9 mouse cellular contexts compared by ENCODE assay signal in genomic region chr5:115358872-115359271, GRCm38 (mm10). TPM values are rescaled to one million over a fixed set of nuclear protein-coding genes. Genes with fewer than 3 reads are reported as not detected.
DNase-seq lines count a peak whose midpoint lies in the region; ATAC-seq and TF ChIP-seq lines count a peak whose summit lies in the region.
"Had no signal": no experiment of that assay in that cellular context is flagged by ENCODE, and none has a peak within 500 bp of the region (broad histone marks: within the 10 kb centered on the region; RNA-seq: fewer than 3 reads in every experiment).

No protein-coding gene starts in this region.

- H3K4me2 ChIP-seq in forebrain, embryonic 14.5 days (ENCODE audit: low read length) = no peak overlapping the region
- no peak overlapping the region for H3K4me2 ChIP-seq in lung, embryonic 14.5 days
- H3K4me2 ChIP-seq: liver, embryonic 15.5 days had no signal

- in situ Hi-C loops in ES-E14 (cut with MboI; ENCODE audit: low sequenced_read_pairs in 2 of 2, unreplicated experiment in 2 of 2) = loop anchor here in 1 of 2 experiments (10.0 kb wide), 1 partner anchor 86 kb away; no protein-coding TSS in a partner anchor

- H3K9me3 ChIP-seq in ES-E14 (ENCODE audit: control insufficient read depth, insufficient read depth, low read depth, low read length) = no peaks in the 10 kb centered on the region
- no peaks in the 10 kb centered on the region for H3K9me3 ChIP-seq in forebrain, embryonic 14.5 days (replicated peaks; ENCODE audit: control insufficient read depth, low read length)
- H3K9me3 ChIP-seq in lung, embryonic 14.5 days (ENCODE audit: low read depth, low read length) = no peaks in the 10 kb centered on the region
- H3K9me3 ChIP-seq: liver, embryonic 15.5 days had no signal

- peak; percentile 86 for DNase-seq in ES-E14 (ENCODE audit: low read depth, low spot score)
- DNase-seq in cerebellum, adult 11-12 months = peak; percentile 66
- DNase-seq in forebrain, embryonic 14.5 days (ENCODE audit: low spot score) = peak; percentile 80
- peak; percentile 85 to 92 for DNase-seq in heart, postnatal 10 days
- peak; percentile 64 to 83 for DNase-seq in layer of hippocampus, adult 18-20 months (ENCODE audit: low spot score in 2 of 2)
- DNase-seq in lung, embryonic 14.5 days = peak; percentile 92
- DNase-seq in retina, adult 2 months (ENCODE audit: low read depth, low spot score) = peak; percentile 52
- peak; percentile 83 for DNase-seq in thymus, postnatal 25 days

- no peaks in the 10 kb centered on the region for H3K36me3 ChIP-seq in ES-E14 (ENCODE audit: control insufficient read depth, insufficient read depth, low read length, poor library complexity, severe bottlenecking)
- no peaks in the 10 kb centered on the region for H3K36me3 ChIP-seq in forebrain, embryonic 14.5 days (ENCODE audit: control insufficient read depth, insufficient read depth, low read length)
- H3K36me3 ChIP-seq in lung, embryonic 14.5 days (ENCODE audit: insufficient read depth) = no peaks in the 10 kb centered on the region
- H3K36me3 ChIP-seq: liver, embryonic 15.5 days had no signal

- no peak overlapping the region for H3K9ac ChIP-seq in ES-E14 (ENCODE audit: insufficient read depth, low read depth, low read length, poor library complexity, severe bottlenecking)
- no peak overlapping the region for H3K9ac ChIP-seq in forebrain, embryonic 14.5 days (ENCODE audit: low read length)
- H3K9ac ChIP-seq in lung, embryonic 14.5 days = no peak overlapping the region
- H3K9ac ChIP-seq: liver, embryonic 15.5 days had no signal

- WGBS in forebrain, embryonic 14.5 days = 6% methylated on average over 12 of the region's 12 CpGs
- 2% methylated on average over 12 of the region's 12 CpGs for WGBS in lung, embryonic 14.5 days

- no peak overlapping the region; the same call in 1 of the 2 replicates for H3K27ac ChIP-seq in ES-E14 (ENCODE audit: insufficient read depth, low read depth, low read length, poor library complexity, severe bottlenecking)
- H3K27ac ChIP-seq in forebrain, embryonic 14.5 days (ENCODE audit: low read depth, low read length) = no peak overlapping the region
- no peak overlapping the region for H3K27ac ChIP-seq in lung, embryonic 14.5 days (ENCODE audit: low read depth)
- H3K27ac ChIP-seq: liver, embryonic 15.5 days had no signal

- ATAC-seq in forebrain, embryonic 14.5 days = peak; percentile 77
- ATAC-seq in lung, embryonic 14.5 days (ENCODE audit: insufficient read depth) = no peak

- H3K4me1 ChIP-seq in ES-E14 (ENCODE audit: control insufficient read depth in 2 of 2, insufficient read depth in 2 of 2, low read length in 2 of 2, poor library complexity in 1 of 2) = peaks cover 3 to 22% of the 10 kb centered on the region in 2 experiments
- no peaks in the 10 kb centered on the region for H3K4me1 ChIP-seq in forebrain, embryonic 14.5 days (ENCODE audit: control insufficient read depth, insufficient read depth, low read length)
- H3K4me1 ChIP-seq in lung, embryonic 14.5 days (ENCODE audit: insufficient read depth) = no peaks in the 10 kb centered on the region
- H3K4me1 ChIP-seq: liver, embryonic 15.5 days had no signal

- TF ChIP-seq CTCF in lung, embryonic 14.5 days (IDR thresholded peaks at IDR 0.05; ENCODE audit: low read depth) = peak; percentile 97

- intact Hi-C loops in heart, postnatal 10 days (cut with DNase I) = loop anchor here (1.0 kb wide), 1 partner anchor 82 kb away; no protein-coding TSS in a partner anchor

- H3K4me3 ChIP-seq in ES-E14 (ENCODE audit: insufficient read depth in 1 of 2, low read depth in 1 of 2, low read length in 2 of 2, poor library complexity in 1 of 2, severe bottlenecking in 1 of 2) = 0 out of 4 replicates have a peak overlapping the region, but pooled peaks of 1 of the 2 experiments have one; percentile 1
- H3K4me3 ChIP-seq in forebrain, embryonic 14.5 days (ENCODE audit: low read depth, low read length) = no peak overlapping the region
- H3K4me3 ChIP-seq in lung, embryonic 14.5 days (ENCODE audit: low read depth, low read length) = no peak overlapping the region
- H3K4me3 ChIP-seq: liver, embryonic 15.5 days had no signal

- no peaks in the 10 kb centered on the region for H3K27me3 ChIP-seq in forebrain, embryonic 14.5 days (replicated peaks; ENCODE audit: control insufficient read depth, insufficient read depth, low read length)
- 0 out of 2 replicates have a peak, but pooled peaks cover 4% of the 10 kb centered on the region for H3K27me3 ChIP-seq in lung, embryonic 14.5 days (ENCODE audit: insufficient read depth, low read length)

TF ChIP-seq in ES-E14, 5 proteins besides CTCF, POLR2A, EP300 and RAD21:
- TF ChIP-seq HCFC1 (IDR thresholded peaks at IDR 0.05; ENCODE audit: borderline replicate concordance, insufficient read depth, low read length) (0 out of 2 replicates have a peak, but pooled peaks have one; percentile 22), CHD2 (IDR thresholded peaks at IDR 0.05; ENCODE audit: low read depth, low read length) (0 out of 2 replicates have a peak, but pooled peaks have one; percentile 13), ZC3H11A (IDR thresholded peaks at IDR 0.05; ENCODE audit: borderline replicate concordance, low read depth, low read length) (peak; percentile 41; the same call in 1 of the 2 replicates), MAFK (IDR thresholded peaks at IDR 0.05; ENCODE audit: insufficient read depth, low read depth, low read length) (no peak), ZNF384 (IDR thresholded peaks at IDR 0.05; ENCODE audit: low read depth, low read length) (no peak)
TF ChIP-seq in ES-E14: peak in this region for 3.

RNA-seq across cellular contexts. Expression of gene Cox6a1, which starts 10.1 kb away (rescaled TPM):
- total RNA-seq in ES-E14 (2012; rRNA removed) = 936 and 1,706 TPM in 2 replicates
- 1,083 and 1,200 TPM in 2 replicates for polyA plus RNA-seq in forebrain, embryonic 14.5 days (2014; fragmentation: Nextera tagmentation; extraction: Ambion mirVana)
- total RNA-seq in heart, postnatal 10 days (2021) = 100 to 1,000 TPM; 464 to 577 TPM
- 100 to 1,000 TPM; 742 to 760 TPM for total RNA-seq in layer of hippocampus, adult 18-20 months (2021)
- 842 and 846 TPM in 2 replicates for polyA plus RNA-seq in lung, embryonic 14.5 days (2014; fragmentation: Nextera tagmentation; extraction: Ambion mirVana)

RNA-seq across cellular contexts. Expression of gene Triap1, which starts 17.8 kb away (rescaled TPM):
- total RNA-seq in ES-E14 (2012; rRNA removed) = 21.5 and 30.7 TPM in 2 replicates
- polyA plus RNA-seq in forebrain, embryonic 14.5 days (2014; fragmentation: Nextera tagmentation; extraction: Ambion mirVana) = 56.4 and 57.6 TPM in 2 replicates
- total RNA-seq in heart, postnatal 10 days (2021) = 10 to 100 TPM; 23.2 to 24.3 TPM
- 10 to 100 TPM; 22.7 to 26.4 TPM for total RNA-seq in layer of hippocampus, adult 18-20 months (2021)
- polyA plus RNA-seq in lung, embryonic 14.5 days (2014; fragmentation: Nextera tagmentation; extraction: Ambion mirVana) = 61.9 and 62.6 TPM in 2 replicates

RNA-seq across cellular contexts. Expression of gene Gatc, which starts 17.9 kb away (rescaled TPM):
- total RNA-seq in ES-E14 (2012; rRNA removed) = 1.9 and 3.1 TPM in 2 replicates
- polyA plus RNA-seq in forebrain, embryonic 14.5 days (2014; fragmentation: Nextera tagmentation; extraction: Ambion mirVana) = 30.1 and 32.9 TPM in 2 replicates
- 10 to 100 TPM; 16.7 to 18.2 TPM for total RNA-seq in heart, postnatal 10 days (2021)
- total RNA-seq in layer of hippocampus, adult 18-20 months (2021) = 10 to 100 TPM; 17.9 to 21.8 TPM
- polyA plus RNA-seq in lung, embryonic 14.5 days (2014; fragmentation: Nextera tagmentation; extraction: Ambion mirVana) = 35.0 and 37.5 TPM in 2 replicates

RNA-seq across cellular contexts. Expression of gene Srsf9, which starts 31.9 kb away (rescaled TPM):
- 42.6 and 57.2 TPM in 2 replicates for total RNA-seq in ES-E14 (2012; rRNA removed)
- polyA plus RNA-seq in forebrain, embryonic 14.5 days (2014; fragmentation: Nextera tagmentation; extraction: Ambion mirVana) = 165 and 169 TPM in 2 replicates
- 10 to 100 TPM; 35.5 to 39.1 TPM for total RNA-seq in heart, postnatal 10 days (2021)
- total RNA-seq in layer of hippocampus, adult 18-20 months (2021) = 10 to 100 TPM; 81.2 to 88.2 TPM
- polyA plus RNA-seq in lung, embryonic 14.5 days (2014; fragmentation: Nextera tagmentation; extraction: Ambion mirVana) = 286 and 291 TPM in 2 replicates

RNA-seq across cellular contexts. Expression of gene Dynll1, which starts 58.1 kb away (rescaled TPM):
- total RNA-seq in ES-E14 (2012; rRNA removed) = 575 and 753 TPM in 2 replicates
- 1,615 and 1,740 TPM in 2 replicates for polyA plus RNA-seq in forebrain, embryonic 14.5 days (2014; fragmentation: Nextera tagmentation; extraction: Ambion mirVana)
- total RNA-seq in heart, postnatal 10 days (2021) = 100 to 1,000 TPM; 183 to 245 TPM
- 100 to 1,000 TPM; 720 to 803 TPM for total RNA-seq in layer of hippocampus, adult 18-20 months (2021)
- polyA plus RNA-seq in lung, embryonic 14.5 days (2014; fragmentation: Nextera tagmentation; extraction: Ambion mirVana) = 1,568 and 1,614 TPM in 2 replicates
